Comparison of ENCODE assay signal across 14 mouse cellular contexts in genomic region chr6:97124336-97125010, GRCm38 (mm10). TPM values are rescaled to one million over a fixed set of nuclear protein-coding genes. Genes with fewer than 3 reads are reported as not detected.
DNase-seq lines count a peak whose midpoint lies in the region; ATAC-seq and TF ChIP-seq lines count a peak whose summit lies in the region.
"Had no signal": no experiment of that assay in that cellular context is flagged by ENCODE, and none has a peak within 500 bp of the region (broad histone marks: within the 10 kb centered on the region; RNA-seq: fewer than 3 reads in every experiment).

No protein-coding gene starts in this region.

- no peak overlapping the region for H3K9ac ChIP-seq in limb, embryonic 14.5 days (ENCODE audit: low read depth, low read length, severe bottlenecking)
- H3K9ac ChIP-seq: liver, embryonic 13.5 days; midbrain, embryonic 13.5 days; stomach, embryonic 15.5 days had no signal

- WGBS in limb, embryonic 14.5 days, result 71% methylated on average over 10 of the region's 10 CpGs
- 91% methylated on average over 10 of the region's 10 CpGs for WGBS in limb, embryonic 10.5 days

- intact Hi-C loops in left cerebral cortex, postnatal 36 days (cut with DNase I), result no loop called here

- DNase-seq in adrenal gland, postnatal 14 days, result peak; percentile 29
- DNase-seq in adrenal gland, adult 8-10 months, result no peak
- DNase-seq in limb, embryonic 14.5 days (ENCODE audit: low spot score), result peak; percentile 27
- no peak for DNase-seq in limb, embryonic 10.5 days (ENCODE audit: low spot score)
- peak; percentile 67 for DNase-seq in brain, adult 2 months (ENCODE audit: low read depth, low spot score)
- peak; percentile 39 for DNase-seq in kidney, postnatal 10 days
- no peak for DNase-seq in left cerebral cortex, postnatal 36 days (ENCODE audit: low spot score in 2 of 2)
- no peak for DNase-seq in embryo, embryonic 9.5 days (ENCODE audit: extremely low spot score)
- DNase-seq: heart, postnatal 14 days; layer of hippocampus, postnatal 36 days; liver, embryonic 13.5 days had no signal

- no peak overlapping the region for H3K4me3 ChIP-seq in limb, embryonic 14.5 days (replicated peaks; ENCODE audit: low read length)
- H3K4me3 ChIP-seq in limb, embryonic 10.5 days, result no peak overlapping the region
- H3K4me3 ChIP-seq: liver, embryonic 13.5 days; midbrain, embryonic 13.5 days; stomach, embryonic 15.5 days had no signal

- no peak overlapping the region for H3K4me2 ChIP-seq in limb, embryonic 14.5 days (replicated peaks; ENCODE audit: low read depth, low read length, severe bottlenecking)
- H3K4me2 ChIP-seq: liver, embryonic 13.5 days; midbrain, embryonic 13.5 days; stomach, embryonic 15.5 days had no signal

- peaks cover 12% of the 10 kb centered on the region; the same call in 1 of the 2 replicates for H3K36me3 ChIP-seq in limb, embryonic 14.5 days (ENCODE audit: control insufficient read depth, insufficient read depth, low read length)
- peaks cover 33% of the 10 kb centered on the region for H3K36me3 ChIP-seq in limb, embryonic 10.5 days
- H3K36me3 ChIP-seq: liver, embryonic 13.5 days; midbrain, embryonic 13.5 days; stomach, embryonic 15.5 days had no signal

- ATAC-seq in limb, embryonic 14.5 days (ENCODE audit: low FRiP score, low read depth), result no peak
- ATAC-seq: midbrain, embryonic 13.5 days; Patski had no signal

- TF ChIP-seq POLR2A in limb, embryonic 14.5 days (IDR thresholded peaks at IDR 0.05; ENCODE audit: borderline replicate concordance, extremely low read depth, insufficient read depth, insufficient read length), result no peak

- no peaks in the 10 kb centered on the region for H3K4me1 ChIP-seq in limb, embryonic 14.5 days (ENCODE audit: control insufficient read depth, insufficient read depth, low read length)
- no peaks in the 10 kb centered on the region for H3K4me1 ChIP-seq in limb, embryonic 10.5 days
- H3K4me1 ChIP-seq: liver, embryonic 13.5 days; midbrain, embryonic 13.5 days; stomach, embryonic 15.5 days had no signal

- H3K27ac ChIP-seq in limb, embryonic 14.5 days (replicated peaks; ENCODE audit: low read depth, low read length), result no peak overlapping the region
- no peak overlapping the region for H3K27ac ChIP-seq in limb, embryonic 10.5 days
- H3K27ac ChIP-seq: liver, embryonic 13.5 days; midbrain, embryonic 13.5 days; stomach, embryonic 15.5 days had no signal

- H3K27me3 ChIP-seq in limb, embryonic 14.5 days (ENCODE audit: control insufficient read depth, insufficient read depth, low read length), result no peaks in the 10 kb centered on the region
- no peaks in the 10 kb centered on the region for H3K27me3 ChIP-seq in limb, embryonic 10.5 days (ENCODE audit: low read depth, poor library complexity, severe bottlenecking)
- H3K27me3 ChIP-seq: liver, embryonic 13.5 days; midbrain, embryonic 13.5 days; Patski; stomach, embryonic 15.5 days had no signal

- no peaks in the 10 kb centered on the region for H3K9me3 ChIP-seq in limb, embryonic 14.5 days (ENCODE audit: control insufficient read depth, low read length)
- no peaks in the 10 kb centered on the region for H3K9me3 ChIP-seq in limb, embryonic 10.5 days (replicated peaks)
- H3K9me3 ChIP-seq: liver, embryonic 13.5 days; midbrain, embryonic 13.5 days; stomach, embryonic 15.5 days had no signal

RNA-seq across cellular contexts. Expression of gene Eogt, which starts 24.5 kb away (rescaled TPM):
- total RNA-seq in adrenal gland, postnatal 14 days (2021), result 35.6 and 36.4 TPM in 2 replicates
- 10 to 100 TPM; 31.5 to 56.0 (median 44.0) TPM for total RNA-seq in adrenal gland, adult 8-10 months (2022)
- 15.4 and 16.7 TPM in 2 replicates for polyA plus RNA-seq in limb, embryonic 14.5 days (2012; rRNA removed)
- polyA plus RNA-seq in limb, embryonic 14.5 days (2014; fragmentation: Nextera tagmentation; extraction: Ambion mirVana), result 9.5 and 10.8 TPM in 2 replicates
- 20.8 and 22.0 TPM in 2 replicates for polyA plus RNA-seq in limb, embryonic 10.5 days (2016; fragmentation: Nextera tagmentation; extraction: Ambion mirVana)
- 10 to 100 TPM; 25.4 to 31.1 TPM for total RNA-seq in left cerebral cortex, postnatal 36 days (2021)

RNA-seq across cellular contexts. Expression of gene Tmf1, which starts 54.4 kb away (rescaled TPM):
- total RNA-seq in adrenal gland, postnatal 14 days (2021), result 46.7 and 49.8 TPM in 2 replicates
- total RNA-seq in adrenal gland, adult 8-10 months (2022), result 10 to 100 TPM; 45.7 to 50.8 (median 47.5) TPM
- 3.8 and 6.2 TPM in 2 replicates for polyA plus RNA-seq in limb, embryonic 14.5 days (2012; rRNA removed)
- polyA plus RNA-seq in limb, embryonic 14.5 days (2014; fragmentation: Nextera tagmentation; extraction: Ambion mirVana), result 34.8 and 35.3 TPM in 2 replicates
- 20.9 and 27.8 TPM in 2 replicates for polyA plus RNA-seq in limb, embryonic 10.5 days (2016; fragmentation: Nextera tagmentation; extraction: Ambion mirVana)
- total RNA-seq in left cerebral cortex, postnatal 36 days (2021), result 10 to 100 TPM; 51.6 to 54.3 TPM

Comparison
In these comparisons a context has a peak if more than half of its experiments do, and no peak if none do; other contexts are left out.
1. DNase-seq: peak in adrenal gland, postnatal 14 days (single experiment), limb, embryonic 14.5 days (single experiment), brain, adult 2 months (single experiment) and kidney, postnatal 10 days (single experiment); none in adrenal gland, adult 8-10 months (single experiment), limb, embryonic 10.5 days (single experiment), left cerebral cortex, postnatal 36 days (0 of 2) and embryo, embryonic 9.5 days (single experiment).